Mouse (Mus musculus) ES-Bruce4 (cell line): ENCODE measurements around the gene Hadha.

Experiments used
- CTCF ChIP-seq: IDR thresholded peaks from one replicate; pipeline ENCODE4 v1.8.1; 2011; ENCODE audit warnings: low read depth, low read length
- POLR2A ChIP-seq: IDR thresholded peaks from one replicate; pipeline ENCODE4 v1.8.1; 2011; ENCODE audit warnings: low read length; ENCODE audit not compliant: insufficient read depth

GRCm38 (mm10) chr5:30155821-30156629 is 1.1 kb upstream of the Hadha start:
- TF ChIP-seq POLR2A (no peak), CTCF (no peak)
